Mouse (Mus musculus) hindlimb bud, embryonic 11.5 days (tissue): Measurements from ENCODE around the gene Tcp10c.
"Not testable (repeated sequence)": the region's sequence is repeated elsewhere in the genome, so short reads cannot be mapped to it uniquely, and the experiment has no call there.

Experiments
- DNase-seq: peaks from one replicate; pipeline ENCODE4 v3.0.0-alpha.2; 2012; ENCODE audit warnings: low read depth, low spot score; ENCODE audit errors: extremely low spot score

Gene Tcp10c

DNA sequence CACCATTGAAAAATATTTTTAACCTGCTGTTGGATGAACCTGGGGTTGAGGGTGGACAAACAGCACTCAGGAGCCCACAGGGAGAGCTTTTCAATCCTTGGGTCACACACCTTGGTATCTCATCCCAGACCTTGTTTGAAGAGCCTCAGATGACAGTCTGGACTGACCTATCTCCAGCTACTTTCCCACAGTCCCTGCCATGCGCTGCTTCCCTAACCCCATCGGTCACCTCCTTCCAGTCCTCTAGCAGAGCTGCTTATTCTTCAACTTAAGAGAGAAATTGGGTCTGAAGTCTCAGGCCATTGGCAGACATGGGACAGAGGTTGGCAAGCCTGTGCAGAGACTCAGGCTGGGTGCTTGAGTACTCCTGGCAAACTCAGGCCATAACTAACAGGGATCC lies 26.9 kb downstream of the Tcp10c start:
- DNase-seq: not testable (repeated sequence)

DNA sequence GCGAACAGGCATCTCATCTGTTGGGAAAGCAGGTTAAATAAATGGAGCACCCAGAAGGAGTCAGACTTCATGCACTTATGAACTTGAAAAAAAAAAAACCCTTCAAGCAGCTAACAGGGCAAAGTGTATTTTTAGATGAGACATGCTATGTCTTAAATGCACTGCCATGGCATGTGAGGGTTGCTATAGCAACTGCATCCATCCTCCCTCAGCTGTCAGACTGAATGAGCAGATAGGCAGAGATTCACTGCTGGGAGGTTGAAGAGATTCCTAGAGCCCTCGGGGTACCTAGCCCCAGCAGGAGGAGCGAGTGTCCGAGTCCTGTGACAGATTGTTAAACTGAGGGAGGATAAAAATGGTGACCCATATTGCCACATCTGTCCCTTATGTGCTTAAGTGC lies 36.6 kb downstream of the Tcp10c start:
- DNase-seq: not testable (repeated sequence)

DNA sequence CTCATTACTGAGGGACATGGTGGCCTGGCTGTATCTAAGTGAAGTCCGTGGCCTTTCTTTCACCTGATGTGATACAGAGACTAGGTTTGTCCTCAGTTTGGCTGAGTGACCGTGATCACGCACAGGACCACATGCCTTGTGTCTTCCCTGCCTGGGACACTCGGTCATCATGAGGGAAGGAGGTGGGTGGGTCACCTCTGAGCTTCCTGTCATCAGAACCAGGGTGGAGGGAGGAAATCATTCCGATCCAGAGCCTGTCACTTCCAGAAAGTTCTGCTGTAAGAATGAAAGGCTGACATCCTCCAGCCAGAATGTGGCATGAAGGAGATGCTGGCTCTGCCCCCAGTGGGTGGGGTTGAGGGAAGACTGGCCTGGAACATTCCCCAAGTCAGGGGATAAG lies 45.6 kb downstream of the Tcp10c start:
- not testable (repeated sequence) for DNase-seq

DNA sequence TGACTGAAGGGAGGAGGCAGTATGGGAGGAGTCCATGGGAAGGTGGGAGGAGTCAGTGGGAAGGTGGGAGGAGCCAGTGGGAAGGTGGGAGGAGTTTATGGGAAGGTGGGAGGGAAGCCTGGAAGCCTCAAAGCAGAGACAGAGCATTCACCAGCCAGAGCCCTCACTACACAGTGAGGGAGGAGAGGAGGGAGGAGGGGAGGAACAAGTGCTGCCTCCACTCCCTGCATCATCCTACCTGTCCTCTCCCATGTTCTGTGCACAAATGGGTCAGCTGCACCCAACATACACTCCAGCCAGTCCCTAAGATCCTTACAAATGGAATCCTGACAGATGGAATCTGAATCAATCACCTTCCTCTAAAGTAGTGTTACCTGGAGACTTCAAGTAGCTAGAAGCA lies 47.7 kb downstream of the Tcp10c start:
- not testable (repeated sequence) for DNase-seq

DNA sequence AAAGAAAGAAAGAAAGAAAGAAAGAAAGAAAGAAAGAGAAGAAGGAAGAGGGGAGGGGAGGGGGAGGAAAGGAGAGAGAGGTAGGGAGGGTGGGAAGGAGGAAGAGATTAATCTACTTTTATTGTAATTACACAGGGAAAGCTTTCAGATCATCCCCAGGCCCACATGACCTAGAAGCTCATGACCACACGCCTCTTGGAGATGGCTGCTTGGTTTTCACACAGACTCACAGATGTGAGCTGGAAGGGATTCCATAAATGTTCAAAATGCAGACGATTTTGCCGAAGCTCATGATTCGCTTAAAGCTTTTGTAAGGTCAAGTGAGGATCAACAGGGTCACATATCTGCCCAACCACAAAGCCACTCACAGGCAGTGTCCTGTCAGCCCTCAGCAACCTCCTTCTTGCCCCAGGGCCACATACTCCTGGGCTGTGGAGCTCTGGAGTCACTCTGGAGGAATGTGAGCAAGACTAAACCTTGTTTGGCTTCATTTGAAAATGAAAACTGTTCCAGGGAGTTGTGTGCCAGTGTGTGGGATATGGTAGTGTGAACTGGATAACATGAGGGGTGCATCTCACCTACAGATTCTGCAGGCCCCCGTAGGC lies 49.3 kb downstream of the Tcp10c start:
- not testable (repeated sequence) for DNase-seq

DNA sequence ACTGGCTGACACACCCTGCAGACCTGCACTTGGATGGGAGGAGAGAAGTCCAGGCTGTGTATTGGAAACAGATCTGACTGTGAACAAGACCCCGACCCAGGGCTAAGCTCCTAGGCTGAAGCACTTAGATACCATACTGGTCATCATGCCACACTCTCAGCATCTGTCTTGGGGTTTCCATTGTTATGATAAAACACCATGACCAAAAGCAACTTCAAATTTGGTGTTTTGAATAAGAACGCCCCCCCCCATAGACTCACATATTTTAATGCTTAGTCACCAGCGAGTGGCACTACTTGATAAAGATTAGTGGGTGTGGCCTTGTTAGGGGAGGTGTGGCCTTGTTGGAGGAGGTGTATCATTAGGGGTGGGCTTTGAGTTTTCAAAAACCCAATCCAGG lies 51.7 kb downstream of the Tcp10c start:
- DNase-seq: not testable (repeated sequence)

- not testable (repeated sequence) for DNase-seq
These were observed 52.3 kb downstream of the Tcp10c start for GRCm38 (mm10) chr17:13406701-13407100.

- not testable (repeated sequence) for DNase-seq
These were observed 53.4 kb downstream of the Tcp10c start for GRCm38 (mm10) chr17:13407621-13408256.

GRCm38 (mm10) chr17:13408257-13408633 lies 53.9 kb downstream of the Tcp10c start:
- DNase-seq: not testable (repeated sequence)

DNA sequence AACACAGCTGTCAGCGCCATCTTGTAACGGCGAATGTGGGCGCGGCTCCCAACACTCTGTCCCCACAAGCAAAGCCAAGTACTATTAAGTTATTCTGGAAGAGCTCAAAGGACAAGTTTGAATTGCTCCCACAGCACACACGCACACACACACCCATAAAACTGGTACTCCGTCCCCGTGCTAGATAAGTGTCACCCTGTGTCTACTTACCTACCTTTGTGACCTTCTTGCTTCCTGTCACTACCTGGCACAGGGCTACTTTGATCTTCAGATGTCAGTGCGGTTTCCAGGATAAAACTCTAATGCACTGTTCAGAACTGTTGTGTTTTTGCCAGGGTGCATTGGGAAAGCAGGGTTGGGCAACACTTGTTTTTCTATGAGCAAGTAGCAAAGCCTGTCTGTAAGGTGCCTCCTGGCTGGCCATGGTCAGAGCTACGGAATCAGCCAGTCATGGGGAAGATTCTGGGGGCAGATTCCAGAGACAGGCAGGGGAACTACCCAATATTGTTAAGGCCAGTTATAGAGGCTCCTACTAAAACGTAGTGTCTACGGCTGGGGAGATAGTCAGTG lies 66.7 kb downstream of the Tcp10c start:
- DNase-seq: not testable (repeated sequence)

GRCm38 (mm10) chr17:13422638-13423037 lies 68.3 kb downstream of the Tcp10c start:
- not testable (repeated sequence) for DNase-seq

DNA sequence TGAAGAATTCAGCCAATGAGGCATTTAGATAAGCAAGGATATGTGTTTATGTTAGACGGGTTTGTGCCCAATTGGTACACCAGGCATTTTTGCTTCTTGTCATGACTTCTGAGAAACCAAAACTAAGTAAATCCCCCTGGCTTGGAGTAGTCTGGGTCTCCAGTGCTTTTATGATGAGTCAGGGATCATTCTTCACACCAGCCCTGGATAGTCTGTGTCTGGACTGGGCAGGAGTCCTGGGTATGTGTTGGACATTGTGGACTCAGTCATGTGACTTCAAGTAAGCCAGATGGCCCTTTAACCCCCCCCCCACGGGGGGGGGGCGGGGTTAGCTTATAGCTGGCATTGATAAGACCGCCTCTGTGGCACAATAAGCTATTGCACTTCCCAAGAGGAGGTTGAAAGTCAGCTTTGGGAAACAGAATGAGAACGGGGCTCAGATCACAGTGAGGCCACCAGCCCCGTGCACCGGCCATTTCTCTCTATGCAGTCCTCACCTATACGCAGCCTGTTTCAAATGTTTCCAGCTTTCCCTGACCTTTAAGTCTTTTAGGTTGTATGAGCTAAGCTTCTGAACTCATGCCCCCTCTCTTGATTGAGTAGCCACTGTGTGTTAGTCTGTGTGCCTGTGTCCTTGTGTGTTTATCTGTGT lies 69.1 kb downstream of the Tcp10c start:
- not testable (repeated sequence) for DNase-seq

DNA sequence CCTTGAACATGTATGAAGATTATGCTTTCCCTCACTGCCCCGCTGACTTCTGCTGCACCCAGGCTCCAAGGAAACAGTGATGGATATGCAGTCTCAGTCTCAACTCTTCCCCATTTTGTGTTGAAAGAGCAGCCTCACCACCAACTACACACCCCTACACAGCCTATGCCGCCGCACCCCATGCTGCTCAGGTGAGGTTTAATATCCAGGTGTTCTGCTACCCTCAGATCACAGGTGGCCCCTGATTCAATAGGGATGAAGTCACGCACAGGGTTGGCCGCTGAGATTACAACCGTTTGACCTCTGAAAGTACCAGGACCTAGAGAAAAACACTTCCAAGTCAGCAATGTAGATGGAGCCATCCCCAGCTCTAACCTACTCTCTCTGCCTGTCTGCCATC lies 69.9 kb downstream of the Tcp10c start:
- not testable (repeated sequence) for DNase-seq

- not testable (repeated sequence) for DNase-seq
These were observed 71.3 kb downstream of the Tcp10c start for GRCm38 (mm10) chr17:13425694-13426093.

- DNase-seq: not testable (repeated sequence)
These were observed 72.1 kb downstream of the Tcp10c start for GRCm38 (mm10) chr17:13426508-13426907.
